Mouse (Mus musculus): Measurements from ENCODE around the gene Zrsr1. TPM values are rescaled to one million over a fixed set of nuclear protein-coding genes. Genes with fewer than 3 reads are reported as not detected.

The Zrsr1 gene
- polyA plus RNA-seq, 1 experiment, result 1.2 TPM

DNA sequence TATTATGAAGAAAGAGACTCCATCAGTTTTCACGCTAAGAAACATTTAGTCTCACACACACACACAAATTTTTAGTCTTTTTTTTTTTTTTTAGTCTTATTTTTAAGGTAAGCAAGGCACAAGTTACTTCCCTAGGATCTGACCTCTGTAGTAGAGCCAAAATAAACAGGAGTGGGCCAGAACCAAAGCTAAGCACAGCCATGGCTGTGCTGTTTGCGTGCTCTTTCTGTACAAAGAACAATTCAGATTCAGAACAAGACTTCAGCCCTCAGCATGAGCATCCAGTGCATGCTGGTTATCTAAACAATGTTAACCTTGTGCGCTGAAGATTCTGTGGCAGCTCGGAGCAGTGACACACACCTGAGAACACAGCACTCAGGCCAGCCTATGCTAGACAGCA, 7.4 kb upstream of the Zrsr1 start:
- peaks cover 8% of the 10 kb centered on the region for H3K9me3 ChIP-seq (ENCODE audit: control insufficient read depth, low read length)
- peaks cover 5% of the 10 kb centered on the region for H3K36me3 ChIP-seq (ENCODE audit: control insufficient read depth)
- H3K4me3 ChIP-seq (replicated peaks), result no peak overlapping the region
- no peak for TF ChIP-seq GATA1 (IDR thresholded peaks at IDR 0.05; ENCODE audit: low read length)
- no peak for TF ChIP-seq TAL1 (IDR thresholded peaks at IDR 0.05; ENCODE audit: low read length)
- peaks cover 2% of the 10 kb centered on the region; the same call in 1 of the 2 replicates for H3K4me1 ChIP-seq (ENCODE audit: control insufficient read depth)
- no peaks in the 10 kb centered on the region for H3K27me3 ChIP-seq (ENCODE audit: control insufficient read depth)

DNA sequence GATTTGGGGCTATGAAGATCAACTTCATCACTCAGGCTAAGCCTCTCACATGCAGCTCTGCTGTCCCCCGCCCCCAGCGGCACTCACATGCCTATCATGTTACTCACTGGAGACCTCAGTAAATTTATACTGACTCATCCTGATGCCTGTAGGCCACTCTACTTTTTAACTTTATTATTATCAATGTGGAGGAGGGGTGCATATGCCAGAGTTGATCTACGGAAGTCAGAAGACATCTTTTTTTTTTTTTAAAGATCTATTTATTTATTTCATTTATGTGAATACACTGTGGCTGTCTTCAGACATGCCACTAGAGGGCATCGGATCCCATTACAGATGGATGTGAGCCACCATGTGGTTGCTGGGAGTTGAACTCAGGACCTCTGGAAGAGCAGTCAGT, 6.3 kb upstream of the Zrsr1 start:
- Histone ChIP-seq H3K36me3 (ENCODE audit: control insufficient read depth) (peaks cover 5% of the 10 kb centered on the region), H3K4me3 (replicated peaks) (no peak overlapping the region), H3K27me3 (ENCODE audit: control insufficient read depth) (no peaks in the 10 kb centered on the region)

DNA sequence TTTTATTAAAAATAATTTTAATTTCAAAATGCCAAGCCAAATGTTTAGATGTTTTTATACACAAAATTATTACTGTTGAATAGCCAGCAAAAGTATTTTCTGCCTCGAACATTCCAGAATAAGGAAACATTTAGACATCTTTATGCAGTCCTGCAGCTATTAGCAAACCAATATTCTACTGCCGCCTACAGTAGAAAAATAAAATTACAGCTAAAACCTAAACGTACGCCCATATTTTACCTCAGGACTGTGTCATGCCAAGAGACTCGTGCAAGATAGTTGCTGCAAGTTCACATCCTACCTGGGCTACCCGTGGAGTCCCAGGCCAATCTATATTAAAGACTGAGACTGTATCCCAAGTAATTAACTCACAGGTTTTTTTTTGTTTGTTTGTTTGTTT, 2.3 kb upstream of the Zrsr1 start:
- H3K4me1 ChIP-seq (ENCODE audit: control insufficient read depth), result peaks cover 28% of the 10 kb centered on the region
- H3K27me3 ChIP-seq (ENCODE audit: control insufficient read depth), result no peaks in the 10 kb centered on the region
- TF ChIP-seq GATA1 (IDR thresholded peaks at IDR 0.05; ENCODE audit: low read length), result no peak
- H3K4me3 ChIP-seq (replicated peaks), result no peak overlapping the region
- H3K36me3 ChIP-seq (ENCODE audit: control insufficient read depth), result peaks cover 30% of the 10 kb centered on the region
- peaks cover 21% of the 10 kb centered on the region for H3K9me3 ChIP-seq (ENCODE audit: control insufficient read depth, low read length)

More for the DNA sequence above, 6.3 kb upstream of the Zrsr1 start:
- Histone ChIP-seq H3K4me1 (ENCODE audit: control insufficient read depth) (peaks cover 9% of the 10 kb centered on the region), H3K9me3 (ENCODE audit: control insufficient read depth, low read length) (peaks cover 8% of the 10 kb centered on the region)
- TF ChIP-seq TAL1 (IDR thresholded peaks at IDR 0.05; ENCODE audit: low read length) (no peak), GATA1 (IDR thresholded peaks at IDR 0.05; ENCODE audit: low read length) (no peak)

DNA sequence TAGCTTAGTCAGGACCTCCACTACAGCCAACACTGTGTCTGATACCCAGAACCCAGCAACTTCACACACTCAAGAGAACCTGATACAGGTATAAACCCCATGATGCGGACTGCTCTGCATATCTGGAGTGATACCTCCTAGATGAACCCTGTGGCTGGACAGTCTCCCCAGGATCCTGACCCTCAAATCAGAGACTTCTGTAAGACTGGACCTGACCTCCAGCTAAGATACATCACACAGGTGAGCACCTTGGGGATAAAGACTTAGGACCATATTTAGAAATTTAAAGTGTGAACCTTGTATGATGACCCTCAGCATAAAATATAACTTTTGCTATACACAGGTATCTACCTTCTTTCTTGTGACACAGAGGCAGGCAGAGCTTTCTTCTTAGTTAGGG, 1.3 kb upstream of the Zrsr1 start:
- Histone ChIP-seq H3K4me1 (ENCODE audit: control insufficient read depth) (peaks cover 30% of the 10 kb centered on the region), H3K4me3 (replicated peaks) (no peak overlapping the region), H3K9me3 (ENCODE audit: control insufficient read depth, low read length) (peaks cover 21% of the 10 kb centered on the region), H3K27me3 (ENCODE audit: control insufficient read depth) (no peaks in the 10 kb centered on the region), H3K36me3 (ENCODE audit: control insufficient read depth) (peaks cover 33% of the 10 kb centered on the region)
- TF ChIP-seq TAL1 (IDR thresholded peaks at IDR 0.05; ENCODE audit: low read length), result no peak
- TF ChIP-seq GATA1 (IDR thresholded peaks at IDR 0.05; ENCODE audit: low read length), result no peak

DNA sequence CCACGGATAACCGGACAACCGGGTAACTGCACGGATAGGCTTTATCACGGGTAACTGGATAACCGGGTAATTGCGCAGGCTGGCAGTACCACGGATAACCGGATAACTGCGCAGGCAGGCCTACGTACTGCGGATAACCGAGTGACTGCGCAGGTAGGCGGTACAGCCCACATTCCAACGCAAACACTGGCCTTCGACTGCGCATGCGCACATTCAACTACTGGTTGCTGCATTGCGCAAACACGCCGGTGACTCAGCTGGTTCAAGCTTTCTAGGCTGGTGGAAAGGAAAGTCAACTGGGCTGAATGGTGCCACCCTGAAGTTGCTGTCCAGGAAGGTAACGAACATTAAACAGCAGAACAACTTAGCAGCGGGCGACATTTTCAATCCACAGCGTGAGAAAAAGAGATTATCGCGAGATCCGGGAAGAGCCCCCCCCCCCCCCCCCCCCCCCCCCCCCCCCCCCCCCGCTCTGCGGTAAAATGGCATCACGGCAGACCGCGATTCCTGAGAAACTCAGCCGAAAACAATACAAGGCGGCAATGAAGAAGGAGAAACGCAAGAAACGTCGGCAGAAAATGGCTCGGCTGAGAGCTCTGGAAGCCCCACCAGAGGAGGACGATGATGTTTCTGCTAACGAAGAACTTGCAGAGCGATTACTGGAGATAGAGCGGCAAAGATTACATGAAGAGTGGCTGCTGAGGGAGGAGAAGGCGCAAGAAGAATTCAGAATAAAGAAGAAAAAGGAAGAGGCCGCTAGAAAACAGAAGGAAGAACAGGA, 1.1 kb downstream of the Zrsr1 start:
- H3K27me3 ChIP-seq (ENCODE audit: control insufficient read depth), result no peaks in the 10 kb centered on the region

DNA sequence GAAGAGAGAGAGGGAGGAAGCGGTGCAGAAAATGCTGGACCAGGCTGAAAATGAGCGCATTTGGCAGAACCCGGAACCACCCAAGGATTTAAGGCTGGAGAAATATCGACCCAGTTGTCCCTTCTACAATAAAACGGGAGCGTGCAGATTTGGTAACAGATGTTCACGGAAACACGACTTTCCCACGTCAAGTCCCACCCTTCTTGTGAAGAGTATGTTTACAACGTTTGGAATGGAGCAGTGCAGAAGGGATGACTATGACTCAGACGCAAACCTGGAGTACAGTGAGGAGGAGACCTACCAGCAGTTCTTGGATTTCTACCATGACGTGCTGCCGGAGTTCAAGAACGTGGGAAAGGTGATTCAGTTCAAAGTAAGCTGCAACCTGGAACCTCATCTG, 1.8 kb downstream of the Zrsr1 start:
- H3K9me3 ChIP-seq (ENCODE audit: control insufficient read depth, low read length), result peaks cover 13% of the 10 kb centered on the region
- no peak for TF ChIP-seq GATA1 (IDR thresholded peaks at IDR 0.05; ENCODE audit: low read length)
- no peak for TF ChIP-seq TAL1 (IDR thresholded peaks at IDR 0.05; ENCODE audit: low read length)
- H3K27me3 ChIP-seq (ENCODE audit: control insufficient read depth), result no peaks in the 10 kb centered on the region
- peak overlapping the region; percentile 79 for H3K4me3 ChIP-seq (replicated peaks)
- H3K4me1 ChIP-seq (ENCODE audit: control insufficient read depth), result peaks cover 53% of the 10 kb centered on the region
- H3K36me3 ChIP-seq (ENCODE audit: control insufficient read depth), result peaks cover 58% of the 10 kb centered on the region

More for the DNA sequence above, 1.1 kb downstream of the Zrsr1 start:
- TF ChIP-seq GATA1 (IDR thresholded peaks at IDR 0.05; ENCODE audit: low read length), result peak; percentile 10; the same call in 1 of the 2 replicates
- no peak for TF ChIP-seq TAL1 (IDR thresholded peaks at IDR 0.05; ENCODE audit: low read length)
- peaks cover 13% of the 10 kb centered on the region for H3K9me3 ChIP-seq (ENCODE audit: control insufficient read depth, low read length)
- peaks cover 51% of the 10 kb centered on the region for H3K36me3 ChIP-seq (ENCODE audit: control insufficient read depth)
- H3K4me3 ChIP-seq (replicated peaks), result peak overlapping the region; percentile 79
- peaks cover 48% of the 10 kb centered on the region for H3K4me1 ChIP-seq (ENCODE audit: control insufficient read depth)

DNA sequence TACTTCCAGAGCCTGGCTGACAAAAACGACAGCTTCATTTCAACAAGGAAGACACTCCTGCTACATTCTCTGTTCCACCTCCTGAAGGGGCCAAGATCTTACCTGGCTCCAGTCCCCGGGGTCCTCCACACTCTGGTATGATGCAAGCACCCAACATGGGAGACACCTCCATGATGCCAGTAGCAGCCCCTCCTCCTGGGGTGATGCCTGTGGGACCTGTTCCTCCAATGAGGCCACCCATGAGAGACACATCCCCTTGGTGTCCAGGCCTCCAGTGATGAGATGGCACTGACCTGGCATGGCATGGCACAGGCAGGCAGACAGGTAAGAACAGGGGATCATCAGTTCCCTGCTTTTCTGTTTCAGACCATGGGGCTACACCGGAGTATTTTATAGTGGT, 6.4 kb downstream of the Zrsr1 start:
- peaks cover 68% of the 10 kb centered on the region for H3K36me3 ChIP-seq (ENCODE audit: control insufficient read depth)
- H3K4me1 ChIP-seq (ENCODE audit: control insufficient read depth), result peaks cover 65% of the 10 kb centered on the region
- no peaks in the 10 kb centered on the region for H3K27me3 ChIP-seq (ENCODE audit: control insufficient read depth)
- peak overlapping the region; percentile 19 for H3K4me3 ChIP-seq (replicated peaks)
- H3K9me3 ChIP-seq (ENCODE audit: control insufficient read depth, low read length), result no peaks in the 10 kb centered on the region; the same call in 1 of the 2 replicates
- no peak for TF ChIP-seq TAL1 (IDR thresholded peaks at IDR 0.05; ENCODE audit: low read length)
- no peak for TF ChIP-seq GATA1 (IDR thresholded peaks at IDR 0.05; ENCODE audit: low read length)

DNA sequence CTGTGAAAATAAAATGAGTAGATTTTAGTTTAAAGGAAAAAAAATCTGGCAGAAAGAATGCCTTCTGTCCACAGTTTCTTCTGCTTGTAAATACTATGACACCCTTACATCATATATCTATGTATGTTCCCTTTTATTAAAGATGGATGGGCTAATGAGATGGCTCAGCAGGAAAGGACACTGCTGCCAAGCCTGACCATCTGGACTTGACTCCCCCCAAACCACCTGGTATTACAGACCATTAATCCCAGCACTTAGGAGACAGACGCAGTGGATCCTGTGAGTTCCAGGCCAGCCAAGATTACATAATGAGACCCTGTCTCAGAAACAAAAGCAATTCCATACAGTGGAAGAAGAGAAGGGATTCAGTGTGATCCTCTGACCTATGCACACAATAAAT, 6.9 kb downstream of the Zrsr1 start:
- Histone ChIP-seq H3K9me3 (ENCODE audit: control insufficient read depth, low read length) (no peaks in the 10 kb centered on the region; the same call in 1 of the 2 replicates), H3K4me3 (replicated peaks) (no peak overlapping the region), H3K27me3 (ENCODE audit: control insufficient read depth) (no peaks in the 10 kb centered on the region), H3K36me3 (ENCODE audit: control insufficient read depth) (peaks cover 65% of the 10 kb centered on the region), H3K4me1 (ENCODE audit: control insufficient read depth) (peaks cover 65% of the 10 kb centered on the region)
- TF ChIP-seq GATA1 (IDR thresholded peaks at IDR 0.05; ENCODE audit: low read length) (no peak), TAL1 (IDR thresholded peaks at IDR 0.05; ENCODE audit: low read length) (no peak)

DNA sequence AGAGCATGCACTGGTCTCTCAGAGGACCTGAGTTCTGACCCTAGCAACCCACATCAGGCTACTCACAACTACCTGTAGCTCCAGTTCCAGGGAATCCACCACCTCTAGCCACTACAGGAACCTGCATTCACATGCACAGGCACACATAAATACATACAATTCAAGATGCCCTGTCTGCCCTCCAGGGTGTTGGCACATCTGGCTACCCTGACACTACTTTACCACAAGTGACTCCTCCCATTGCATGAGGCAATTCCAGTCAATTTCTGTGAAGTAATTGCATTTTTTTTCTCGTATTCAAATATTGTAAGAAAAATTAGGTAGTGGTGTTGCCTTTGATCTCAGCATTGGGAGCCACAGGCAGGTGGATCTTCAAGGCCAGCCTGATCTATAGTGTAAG, 7.4 kb downstream of the Zrsr1 start:
- no peaks in the 10 kb centered on the region for H3K27me3 ChIP-seq (ENCODE audit: control insufficient read depth)
- peaks cover 60% of the 10 kb centered on the region for H3K36me3 ChIP-seq (ENCODE audit: control insufficient read depth)
- no peaks in the 10 kb centered on the region for H3K9me3 ChIP-seq (ENCODE audit: control insufficient read depth, low read length)
- H3K4me1 ChIP-seq (ENCODE audit: control insufficient read depth), result peaks cover 65% of the 10 kb centered on the region
- H3K4me3 ChIP-seq (replicated peaks), result no peak overlapping the region
- TF ChIP-seq TAL1 (IDR thresholded peaks at IDR 0.05; ENCODE audit: low read length) (no peak), GATA1 (IDR thresholded peaks at IDR 0.05; ENCODE audit: low read length) (no peak)
